Mouse (Mus musculus) brain, embryonic 14.5 days (tissue): ENCODE results near the gene Tmem151a.
A peak's percentile ranks its signal among the peaks of the same experiment; 100 is the strongest.

Experiments
- CTCF ChIP-seq: fragments of 200-500 bp; IDR thresholded peaks from 2 replicates; pipeline ENCODE4 v1.5.1; 2012; ENCODE audit warnings: inconsistent platforms, mild to moderate bottlenecking, moderate library complexity, borderline replicate concordance; ENCODE audit not compliant: insufficient read depth, insufficient read length; ENCODE audit errors: extremely low read depth
- POLR2A ChIP-seq: fragments of 200-500 bp; IDR thresholded peaks from 2 replicates; pipeline ENCODE4 v1.6.1; 2012; ENCODE audit warnings: mild to moderate bottlenecking, inconsistent platforms, borderline replicate concordance; ENCODE audit not compliant: poor library complexity, insufficient read depth, insufficient read length, severe bottlenecking; ENCODE audit errors: extremely low read depth

GRCm38 (mm10) chr19:5038709-5039156 lies 46.6 kb downstream of the Tmem151a start, which contains the start of the genes B4gat1 and AC124502.3:
- TF ChIP-seq POLR2A = peak; percentile 74
- no peak for TF ChIP-seq CTCF
